ENCODE assay signal across 28 mouse cellular contexts in the genomic region with DNA sequence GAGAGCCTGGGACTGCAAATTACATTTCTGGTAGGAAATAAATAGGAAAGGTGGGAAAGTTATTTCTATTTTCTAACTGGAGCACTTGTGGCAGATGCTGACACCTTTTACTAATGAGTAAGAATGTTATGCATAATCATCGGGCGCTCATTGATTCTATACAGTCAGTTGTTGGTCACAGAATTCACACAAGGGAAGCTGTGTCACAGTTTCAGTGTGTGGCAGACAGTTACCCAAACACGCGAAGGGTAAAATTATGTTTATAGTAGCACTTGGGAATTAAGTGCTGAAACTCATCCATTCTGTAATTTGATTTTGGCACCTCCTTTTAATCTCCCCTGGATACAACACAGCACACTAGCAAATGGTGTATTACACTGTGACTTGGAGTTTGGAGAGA.
DNase-seq lines count a peak whose midpoint lies in the region; ATAC-seq and TF ChIP-seq lines count a peak whose summit lies in the region.
"Had no signal": no experiment of that assay in that cellular context is flagged by ENCODE, and none has a peak within 500 bp of the region (broad histone marks: within the 10 kb centered on the region; RNA-seq: fewer than 3 reads in every experiment).

No protein-coding gene starts in this region.

- TF ChIP-seq CTCF in forebrain, postnatal 0 days (IDR thresholded peaks at IDR 0.05; ENCODE audit: low read depth) = no peak

- no peaks in the 10 kb centered on the region for H3K9me3 ChIP-seq in forebrain, embryonic 14.5 days (replicated peaks; ENCODE audit: control insufficient read depth, low read length)
- H3K9me3 ChIP-seq in forebrain, embryonic 11.5 days (ENCODE audit: control insufficient read depth, low read length) = no peaks in the 10 kb centered on the region
- H3K9me3 ChIP-seq in forebrain, postnatal 0 days (ENCODE audit: low read length) = no peaks in the 10 kb centered on the region
- H3K9me3 ChIP-seq in heart, embryonic 11.5 days (replicated peaks; ENCODE audit: control insufficient read depth, low read length) = no peaks in the 10 kb centered on the region
- H3K9me3 ChIP-seq: embryonic facial prominence, embryonic 10.5 days; embryonic facial prominence, embryonic 13.5 days; G1E; heart, embryonic 10.5 days; hindbrain, embryonic 12.5 days; hindbrain, embryonic 15.5 days had no signal

- ATAC-seq in forebrain, embryonic 14.5 days = peak; percentile 85
- ATAC-seq in forebrain, embryonic 11.5 days (replicated peaks; ENCODE audit: low FRiP score) = no peak
- peak; percentile 42; the same call in 1 of the 2 replicates for ATAC-seq in forebrain, postnatal 0 days
- ATAC-seq in heart, embryonic 11.5 days (replicated peaks; ENCODE audit: insufficient number of reproducible peaks, low FRiP score, low TSS enrichment) = no peak
- ATAC-seq: intestine, postnatal 0 days; Patski had no signal

- H3K4me3 ChIP-seq in forebrain, embryonic 14.5 days (ENCODE audit: low read depth, low read length) = no peak overlapping the region
- no peak overlapping the region for H3K4me3 ChIP-seq in forebrain, embryonic 11.5 days (ENCODE audit: low read depth, low read length)
- H3K4me3 ChIP-seq in forebrain, postnatal 0 days (ENCODE audit: low read depth, low read length) = no peak overlapping the region
- no peak overlapping the region for H3K4me3 ChIP-seq in heart, embryonic 11.5 days (ENCODE audit: low read depth, low read length)
- H3K4me3 ChIP-seq: embryonic facial prominence, embryonic 10.5 days; embryonic facial prominence, embryonic 13.5 days; erythroblast, embryonic 14.5 days; heart, adult 2 months; heart, embryonic 10.5 days; hindbrain, embryonic 12.5 days; hindbrain, embryonic 15.5 days had no signal

- peak; percentile 81 for DNase-seq in forebrain, embryonic 14.5 days (ENCODE audit: low spot score)
- no peak for DNase-seq in forebrain, embryonic 11.5 days (ENCODE audit: low spot score)
- DNase-seq in right cerebral cortex, adult 2 months (ENCODE audit: low spot score in 2 of 2) = peak; percentile 2 to 4
- DNase-seq in right cerebral cortex, adult 18-20 months = no peak
- DNase-seq in forebrain, postnatal 0 days = peak; percentile 5
- DNase-seq: adrenal gland, postnatal 10 days; adrenal gland, postnatal 36 days; B cell, adult 2 months; cerebellum, adult 11-12 months; cerebellum, adult 8-10 months; cerebellum, postnatal 10 days; cerebellum, postnatal 36 days; embryo, embryonic 11 days; gastrocnemius, postnatal 10 days; gastrocnemius, postnatal 36 days; heart, adult 2 months; kidney, adult 2 months had no signal

- WGBS in forebrain, embryonic 14.5 days = 59% methylated on average over 4 of the region's 4 CpGs
- WGBS in forebrain, embryonic 11.5 days = 81% methylated on average over 4 of the region's 4 CpGs
- 50% methylated on average over 4 of the region's 4 CpGs for WGBS in forebrain, postnatal 0 days
- 79% methylated on average over 4 of the region's 4 CpGs for WGBS in heart, embryonic 11.5 days (ENCODE audit: insufficient replicate concordance)

- H3K4me2 ChIP-seq in forebrain, embryonic 14.5 days (ENCODE audit: low read length) = no peak overlapping the region
- H3K4me2 ChIP-seq in forebrain, embryonic 11.5 days (ENCODE audit: low read depth, low read length, severe bottlenecking) = no peak overlapping the region
- H3K4me2 ChIP-seq in forebrain, postnatal 0 days (ENCODE audit: low read depth) = no peak overlapping the region
- H3K4me2 ChIP-seq in heart, embryonic 11.5 days = no peak overlapping the region
- H3K4me2 ChIP-seq: embryonic facial prominence, embryonic 13.5 days; hindbrain, embryonic 12.5 days; hindbrain, embryonic 15.5 days had no signal

- H3K27me3 ChIP-seq in forebrain, embryonic 14.5 days (replicated peaks; ENCODE audit: control insufficient read depth, insufficient read depth, low read length) = no peaks in the 10 kb centered on the region
- H3K27me3 ChIP-seq in forebrain, embryonic 11.5 days (ENCODE audit: control insufficient read depth, insufficient read depth, low read length) = no peaks in the 10 kb centered on the region
- no peaks in the 10 kb centered on the region for H3K27me3 ChIP-seq in forebrain, postnatal 0 days (ENCODE audit: insufficient read depth, low read length)
- no peaks in the 10 kb centered on the region for H3K27me3 ChIP-seq in heart, embryonic 11.5 days (ENCODE audit: control insufficient read depth, insufficient read depth, low read length)
- H3K27me3 ChIP-seq: CH12.LX; embryonic facial prominence, embryonic 13.5 days; hindbrain, embryonic 12.5 days; hindbrain, embryonic 15.5 days; Patski had no signal

- no peak overlapping the region for H3K9ac ChIP-seq in forebrain, embryonic 14.5 days (ENCODE audit: low read length)
- no peak overlapping the region for H3K9ac ChIP-seq in forebrain, embryonic 11.5 days (ENCODE audit: low read length)
- H3K9ac ChIP-seq in forebrain, postnatal 0 days = no peak overlapping the region
- no peak overlapping the region for H3K9ac ChIP-seq in heart, embryonic 11.5 days (ENCODE audit: low read depth, low read length)
- H3K9ac ChIP-seq: embryonic facial prominence, embryonic 13.5 days; hindbrain, embryonic 12.5 days; hindbrain, embryonic 15.5 days had no signal

- H3K4me1 ChIP-seq in forebrain, embryonic 14.5 days (ENCODE audit: control insufficient read depth, insufficient read depth, low read length) = no peaks in the 10 kb centered on the region
- H3K4me1 ChIP-seq in forebrain, embryonic 11.5 days (replicated peaks; ENCODE audit: control insufficient read depth, insufficient read depth, low read length) = no peaks in the 10 kb centered on the region
- H3K4me1 ChIP-seq in forebrain, postnatal 0 days (ENCODE audit: insufficient read depth) = no peaks in the 10 kb centered on the region
- no peaks in the 10 kb centered on the region for H3K4me1 ChIP-seq in heart, embryonic 11.5 days (ENCODE audit: control insufficient read depth, insufficient read depth, low read length)
- H3K4me1 ChIP-seq: embryonic facial prominence, embryonic 10.5 days; embryonic facial prominence, embryonic 13.5 days; heart, embryonic 10.5 days; hindbrain, embryonic 12.5 days; hindbrain, embryonic 15.5 days had no signal

- no peaks in the 10 kb centered on the region for H3K36me3 ChIP-seq in forebrain, embryonic 14.5 days (ENCODE audit: control insufficient read depth, insufficient read depth, low read length)
- H3K36me3 ChIP-seq in forebrain, embryonic 11.5 days (ENCODE audit: control insufficient read depth, insufficient read depth, low read length) = no peaks in the 10 kb centered on the region
- no peaks in the 10 kb centered on the region for H3K36me3 ChIP-seq in forebrain, postnatal 0 days (ENCODE audit: insufficient read depth)
- H3K36me3 ChIP-seq in heart, embryonic 11.5 days (ENCODE audit: control insufficient read depth, insufficient read depth, low read length) = no peaks in the 10 kb centered on the region
- H3K36me3 ChIP-seq: embryonic facial prominence, embryonic 10.5 days; embryonic facial prominence, embryonic 13.5 days; G1E; heart, embryonic 10.5 days; hindbrain, embryonic 12.5 days; hindbrain, embryonic 15.5 days had no signal

- H3K27ac ChIP-seq in forebrain, embryonic 14.5 days (ENCODE audit: low read depth, low read length) = no peak overlapping the region
- H3K27ac ChIP-seq in forebrain, embryonic 11.5 days (ENCODE audit: low read depth, low read length) = no peak overlapping the region
- H3K27ac ChIP-seq in forebrain, postnatal 0 days (ENCODE audit: low read depth, low read length) = no peak overlapping the region
- H3K27ac ChIP-seq in heart, embryonic 11.5 days (ENCODE audit: low read depth, low read length) = no peak overlapping the region
- H3K27ac ChIP-seq: embryonic facial prominence, embryonic 10.5 days; embryonic facial prominence, embryonic 13.5 days; heart, adult 2 months; heart, embryonic 10.5 days; hindbrain, embryonic 12.5 days; hindbrain, embryonic 15.5 days had no signal

Comparison
In these comparisons a context has a peak if more than half of its experiments do, and no peak if none do; other contexts are left out.
1. ATAC-seq: peak in forebrain, embryonic 14.5 days (single experiment) and forebrain, postnatal 0 days (single experiment); none in forebrain, embryonic 11.5 days (single experiment) and heart, embryonic 11.5 days (single experiment).
2. DNase-seq: peak in forebrain, embryonic 14.5 days (single experiment), right cerebral cortex, adult 2 months (2 of 2) and forebrain, postnatal 0 days (single experiment); none in forebrain, embryonic 11.5 days (single experiment) and right cerebral cortex, adult 18-20 months (single experiment).